In genomic region chrX:162759251-162760114, GRCm38 (mm10) we compare ENCODE assay signal across 8 mouse cellular contexts. TPM values are rescaled to one million over a fixed set of nuclear protein-coding genes. Genes with fewer than 3 reads are reported as not detected.
DNase-seq lines count a peak whose midpoint lies in the region; ATAC-seq and TF ChIP-seq lines count a peak whose summit lies in the region.

No protein-coding gene starts in this region.

- H3K9ac ChIP-seq in heart, adult 2 months (ENCODE audit: low read depth, low read length): peak overlapping the region; percentile 70
- peak overlapping the region; percentile 62 for H3K9ac ChIP-seq in kidney, embryonic 16.5 days (replicated peaks; ENCODE audit: low read length)
- H3K9ac ChIP-seq in liver, adult 2 months (ENCODE audit: low read depth, low read length): peak overlapping the region; percentile 79

- H3K4me3 ChIP-seq in heart, adult 2 months: peak overlapping the region; percentile 49
- H3K4me3 ChIP-seq in kidney, embryonic 16.5 days (ENCODE audit: low read length): peak overlapping the region; percentile 35
- H3K4me3 ChIP-seq in liver, adult 2 months (ENCODE audit: insufficient read depth, low read depth, low read length): peak overlapping the region; percentile 64
- peak overlapping the region; percentile 51 for H3K4me3 ChIP-seq in myocyte

- peaks cover 4% of the 10 kb centered on the region for H3K36me3 ChIP-seq in heart, adult 2 months (ENCODE audit: control insufficient read depth, insufficient read depth, low read length)
- no peaks in the 10 kb centered on the region for H3K36me3 ChIP-seq in kidney, embryonic 16.5 days (ENCODE audit: insufficient read depth, low read length)
- no peaks in the 10 kb centered on the region; the same call in 1 of the 2 replicates for H3K36me3 ChIP-seq in liver, adult 2 months (ENCODE audit: control insufficient read depth, insufficient read depth, low read length)
- H3K36me3 ChIP-seq in myocyte (ENCODE audit: control insufficient read depth, insufficient read depth): no peaks in the 10 kb centered on the region

- no peak for TF ChIP-seq CTCF in heart, adult 2 months (IDR thresholded peaks at IDR 0.05)
- TF ChIP-seq CTCF in liver, adult 2 months (IDR thresholded peaks at IDR 0.05; ENCODE audit: low read depth, low read length): no peak

- H3K4me2 ChIP-seq in kidney, embryonic 16.5 days (replicated peaks; ENCODE audit: low read depth, low read length): peak overlapping the region; percentile 47
- H3K4me2 ChIP-seq in myocyte (ENCODE audit: low read depth): peak overlapping the region; percentile 71

- H3K79me2 ChIP-seq in heart, adult 2 months (replicated peaks; ENCODE audit: control insufficient read depth, insufficient read depth, low read length): no peaks in the 10 kb centered on the region
- H3K79me2 ChIP-seq in liver, adult 2 months (ENCODE audit: control insufficient read depth, insufficient read depth, low read length): peaks cover 7% of the 10 kb centered on the region
- peaks cover 36% of the 10 kb centered on the region for H3K79me2 ChIP-seq in myocyte (ENCODE audit: control insufficient read depth, insufficient read depth)

- H3K4me1 ChIP-seq in heart, adult 2 months (ENCODE audit: control insufficient read depth, insufficient read depth, low read length): 0 out of 2 replicates have a peak, but pooled peaks cover 1% of the 10 kb centered on the region
- H3K4me1 ChIP-seq in kidney, embryonic 16.5 days (ENCODE audit: insufficient read depth, low read length): peaks cover 16% of the 10 kb centered on the region; the same call in 1 of the 2 replicates
- H3K4me1 ChIP-seq in liver, adult 2 months (ENCODE audit: control insufficient read depth, insufficient read depth, low read length): peaks cover 5% of the 10 kb centered on the region

- H3K27ac ChIP-seq in heart, adult 2 months: peak overlapping the region; percentile 80
- peak overlapping the region; percentile 96 for H3K27ac ChIP-seq in kidney, embryonic 16.5 days (ENCODE audit: low read length)
- H3K27ac ChIP-seq in liver, adult 2 months (replicated peaks; ENCODE audit: insufficient read depth, low read depth, low read length): peak overlapping the region; percentile 72

- H3K27me3 ChIP-seq in heart, adult 2 months (ENCODE audit: control insufficient read depth, insufficient read depth, low read length): no peaks in the 10 kb centered on the region
- H3K27me3 ChIP-seq in kidney, embryonic 16.5 days (ENCODE audit: insufficient read depth, low read length): no peaks in the 10 kb centered on the region
- no peaks in the 10 kb centered on the region for H3K27me3 ChIP-seq in liver, adult 2 months (ENCODE audit: control insufficient read depth, insufficient read depth, low read length)
- no peaks in the 10 kb centered on the region for H3K27me3 ChIP-seq in myocyte (ENCODE audit: control insufficient read depth, insufficient read depth, insufficient read length)

- TF ChIP-seq POLR2A in heart, adult 2 months (IDR thresholded peaks at IDR 0.05; ENCODE audit: insufficient read depth, low read depth, low read length): peak; percentile 26; the same call in 1 of the 2 replicates
- no peak for TF ChIP-seq POLR2A in liver, adult 2 months (IDR thresholded peaks at IDR 0.05; ENCODE audit: extremely low read depth, insufficient read depth, low read length)
- no peak for TF ChIP-seq POLR2A in myocyte (IDR thresholded peaks at IDR 0.05; ENCODE audit: insufficient read length, low read depth)

- H3K9me3 ChIP-seq in kidney, embryonic 16.5 days (ENCODE audit: low read length): no peaks in the 10 kb centered on the region

- peak; percentile 36; the same call in 1 of the 2 replicates for ATAC-seq in kidney, embryonic 16.5 days (ENCODE audit: low FRiP score, low TSS enrichment)

- H3ac ChIP-seq in myocyte (ENCODE audit: control insufficient read depth, insufficient read length): peak overlapping the region; percentile 86

- no peak for TF ChIP-seq EP300 in heart, adult 2 months (IDR thresholded peaks at IDR 0.05; ENCODE audit: insufficient read depth, low read depth, low read length)

- WGBS in heart, adult 2 months: 28% methylated on average over 32 of the region's 32 CpGs
- WGBS in kidney, embryonic 16.5 days: 31% methylated on average over 20 of the region's 32 CpGs
- 19% methylated on average over 22 of the region's 32 CpGs for WGBS in liver, adult 2 months

- intact Hi-C loops in heart, adult 2 months (cut with DNase I): loop anchor here (1.0 kb wide), 1 partner anchor 24 kb away; no protein-coding TSS in a partner anchor
- intact Hi-C loops in heart, postnatal 25 days (cut with DNase I): loop anchor here (5.0 kb wide), 2 partner anchors 37 to 68 kb away; partner anchors contain the start of gene Txlng

- no peak for DNase-seq in heart, adult 2 months
- no peak for DNase-seq in heart, postnatal 25 days (ENCODE audit: low spot score)
- peak; percentile 30 to 44 for DNase-seq in cerebellum, postnatal 10 days
- peak; percentile 13 for DNase-seq in heart, adult 8-10 months (ENCODE audit: low spot score)
- DNase-seq in liver, adult 2 months (ENCODE audit: extremely low read depth, low read depth, low spot score): no peak
- DNase-seq in thymus, postnatal 14 days: peak; percentile 58

TF ChIP-seq in myocyte, 11 proteins besides CTCF, POLR2A, EP300 and RAD21:
- TF ChIP-seq REST (IDR thresholded peaks at IDR 0.05; ENCODE audit: insufficient read depth, insufficient read length) (no peak), USF1 (IDR thresholded peaks at IDR 0.05; ENCODE audit: low read depth) (no peak), TCF12 (IDR thresholded peaks at IDR 0.05; ENCODE audit: insufficient read depth, poor library complexity, severe bottlenecking) (no peak), E2F4 (IDR thresholded peaks at IDR 0.05; ENCODE audit: insufficient read depth) (no peak), CEBPB (IDR thresholded peaks at IDR 0.05; ENCODE audit: insufficient read depth, poor library complexity, severe bottlenecking) (no peak), MYOD1 (IDR thresholded peaks at IDR 0.05; ENCODE audit: control insufficient read depth in 1 of 3, insufficient read length in 2 of 3, low read depth in 2 of 3) (no peak), TCF3 (IDR thresholded peaks at IDR 0.05; ENCODE audit: insufficient read length, low read depth) (no peak), MYOG (IDR thresholded peaks at IDR 0.05; ENCODE audit: control insufficient read depth in 1 of 3, insufficient read depth in 1 of 3, insufficient read length in 2 of 3, low read depth in 2 of 3) (no peak), POLR2AphosphoS2 (IDR thresholded peaks at IDR 0.05; ENCODE audit: insufficient read length, low read depth) (no peak), SRF (IDR thresholded peaks at IDR 0.05; ENCODE audit: control insufficient read depth, insufficient read length, low read depth) (no peak), MAX (IDR thresholded peaks at IDR 0.05; ENCODE audit: low read depth) (no peak)

RNA-seq across cellular contexts. Expression of gene Rbbp7, which starts 0.7 kb away (rescaled TPM):
- 100 to 1,000 TPM; 134 to 153 TPM for total RNA-seq in heart, adult 2 months (2021)
- polyA plus RNA-seq in heart, adult 2 months (2012; rRNA removed): 80.6 and 153 TPM in 2 replicates
- total RNA-seq in heart, postnatal 25 days (2021): 100 to 1,000 TPM; 154 to 168 TPM
- 100 to 1,000 TPM; 150 to 163 (median 160) TPM for total RNA-seq in heart, adult 8-10 months (2022)
- polyA plus RNA-seq in kidney, embryonic 16.5 days (2015; fragmentation: Nextera tagmentation; extraction: Ambion mirVana): 572 and 599 TPM in 2 replicates
- total RNA-seq in liver, adult 2 months (2014; rRNA removed): 64.0 and 66.7 TPM in 2 replicates
- polyA plus RNA-seq in liver, adult 2 months (2012; rRNA removed): 23.5 and 25.4 TPM in 2 replicates
- polyA plus RNA-seq in myocyte (2012; fragmentation: generic; extraction: Trizol): 98.8 TPM

Comparison
In these comparisons a context has a peak if more than half of its experiments do, and no peak if none do; other contexts are left out.
1. DNase-seq: peak in cerebellum, postnatal 10 days (2 of 2), heart, adult 8-10 months (single experiment) and thymus, postnatal 14 days (single experiment); none in heart, adult 2 months (0 of 2), heart, postnatal 25 days (single experiment) and liver, adult 2 months (single experiment).
2. Peak in every context shown above with its lines, with median percentiles within 50 percentile points of each other: H3K27ac ChIP-seq, H3K4me3 ChIP-seq and H3K9ac ChIP-seq.